Mouse (Mus musculus): ENCODE results near the gene Eif3c.

Gene Eif3c

GRCm38 (mm10) chr7:126566094-126566765 is at the start of gene Eif3c:
Gene Eif3c (minus strand): TSS chr7:126566411.
- DNase-seq (ENCODE audit: low read depth, low spot score), result peak; percentile 92

- no peak for DNase-seq (ENCODE audit: low read depth, low spot score)
Observed at GRCm38 (mm10) chr7:126612736-126613135, 46.5 kb upstream of the Eif3c start.

GRCm38 (mm10) chr7:126607796-126608195 is 41.6 kb upstream of the Eif3c start:
- no peak for DNase-seq (ENCODE audit: low read depth, low spot score)

- DNase-seq (ENCODE audit: low read depth, low spot score), result no peak
Observed at GRCm38 (mm10) chr7:126607064-126607463, 40.9 kb upstream of the Eif3c start.

- no peak for DNase-seq (ENCODE audit: low read depth, low spot score)
Observed at GRCm38 (mm10) chr7:126606611-126607010, 40.4 kb upstream of the Eif3c start.

- no peak for DNase-seq (ENCODE audit: low read depth, low spot score)
Observed at GRCm38 (mm10) chr7:126602650-126603049, 36.4 kb upstream of the Eif3c start.

GRCm38 (mm10) chr7:126601896-126602295 is 35.7 kb upstream of the Eif3c start:
- DNase-seq (ENCODE audit: low read depth, low spot score), result no peak

GRCm38 (mm10) chr7:126598919-126599318 is 32.7 kb upstream of the Eif3c start:
- no peak for DNase-seq (ENCODE audit: low read depth, low spot score)

GRCm38 (mm10) chr7:126596414-126596813 is 30.2 kb upstream of the Eif3c start:
- DNase-seq (ENCODE audit: low read depth, low spot score), result no peak

- DNase-seq (ENCODE audit: low read depth, low spot score), result no peak
Observed at GRCm38 (mm10) chr7:126595890-126596289, 29.7 kb upstream of the Eif3c start.

- DNase-seq (ENCODE audit: low read depth, low spot score), result no peak
Observed at GRCm38 (mm10) chr7:126594862-126595561, 28.8 kb upstream of the Eif3c start, which contains the start of gene Il27. Gene Il27 (minus strand): TSS chr7:126594941.

- no peak for DNase-seq (ENCODE audit: low read depth, low spot score)
Observed at GRCm38 (mm10) chr7:126587779-126588178, 21.6 kb upstream of the Eif3c start.

- no peak for DNase-seq (ENCODE audit: low read depth, low spot score)
Observed at GRCm38 (mm10) chr7:126586839-126587238, 20.6 kb upstream of the Eif3c start.

- DNase-seq (ENCODE audit: low read depth, low spot score), result no peak
Observed at GRCm38 (mm10) chr7:126585717-126586116, 19.5 kb upstream of the Eif3c start, which contains the start of gene Cln3. Gene Cln3 (minus strand): TSS chr7:126585817.

- no peak for DNase-seq (ENCODE audit: low read depth, low spot score)
Observed at GRCm38 (mm10) chr7:126584506-126584977, 18.3 kb upstream of the Eif3c start, which contains the start of gene Apobr. Gene Apobr (plus strand): TSS chr7:126584942.

GRCm38 (mm10) chr7:126583761-126584160 is 17.6 kb upstream of the Eif3c start:
- no peak for DNase-seq (ENCODE audit: low read depth, low spot score)

- peak; percentile 84 for DNase-seq (ENCODE audit: low read depth, low spot score)
Observed at GRCm38 (mm10) chr7:126583251-126583709, 17.1 kb upstream of the Eif3c start.

- no peak for DNase-seq (ENCODE audit: low read depth, low spot score)
Observed at GRCm38 (mm10) chr7:126582759-126583158, 16.5 kb upstream of the Eif3c start.

- no peak for DNase-seq (ENCODE audit: low read depth, low spot score)
Observed at GRCm38 (mm10) chr7:126581661-126582060, 15.4 kb upstream of the Eif3c start.

GRCm38 (mm10) chr7:126579172-126579571 is 13.0 kb upstream of the Eif3c start:
- no peak for DNase-seq (ENCODE audit: low read depth, low spot score)

GRCm38 (mm10) chr7:126576946-126577345 is 10.7 kb upstream of the Eif3c start:
- no peak for DNase-seq (ENCODE audit: low read depth, low spot score)

- DNase-seq (ENCODE audit: low read depth, low spot score), result no peak
Observed at GRCm38 (mm10) chr7:126565693-126566092, 518 bp downstream of the Eif3c start.

- DNase-seq (ENCODE audit: low read depth, low spot score), result no peak
Observed at GRCm38 (mm10) chr7:126556635-126557034, 9.6 kb downstream of the Eif3c start.
